Mouse (Mus musculus): ENCODE results near the gene Gm28729. TPM values are rescaled to one million over a fixed set of nuclear protein-coding genes. Genes with fewer than 3 reads are reported as not detected.

Gene Gm28729
- polyA plus RNA-seq, 1 experiment from 2014 or later = not detected

DNA sequence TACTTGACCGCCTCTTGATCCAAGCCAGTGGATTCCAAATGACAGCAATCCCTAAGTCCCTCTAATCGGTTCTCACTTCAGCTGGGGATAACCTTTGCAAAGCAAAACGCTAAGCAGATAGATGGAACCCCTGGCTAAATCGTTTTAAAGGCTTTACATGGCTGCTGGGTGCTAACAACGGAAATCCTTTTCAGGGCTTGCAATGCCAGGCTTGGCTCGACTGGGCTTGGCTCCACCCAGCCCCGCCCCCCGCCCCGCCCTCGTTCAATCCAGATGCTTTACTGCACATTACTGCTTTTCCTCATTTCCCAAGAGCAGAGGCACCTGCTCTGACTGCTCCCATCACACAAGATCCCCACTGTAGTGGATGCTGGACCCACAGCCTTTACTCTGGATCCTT lies 83.0 kb downstream of the Gm28729 start:
- Histone ChIP-seq H3K9me3 (replicated peaks; ENCODE audit: control insufficient read depth, low read length) (no peaks in the 10 kb centered on the region), H3K4me3 (ENCODE audit: low read depth, low read length) (no peak overlapping the region), H3K27ac (ENCODE audit: low read depth, low read length) (no peak overlapping the region), H3K36me3 (ENCODE audit: control insufficient read depth, insufficient read depth, low read length) (no peaks in the 10 kb centered on the region), H3K4me2 (no peak overlapping the region), H3K9ac (ENCODE audit: low read depth, low read length) (no peak overlapping the region), H3K27me3 (ENCODE audit: control insufficient read depth, insufficient read depth, low read length) (no peaks in the 10 kb centered on the region), H3K4me1 (ENCODE audit: control insufficient read depth, insufficient read depth, low read length) (peaks cover 11% of the 10 kb centered on the region)
- ATAC-seq (replicated peaks; ENCODE audit: insufficient number of reproducible peaks, low FRiP score, low TSS enrichment) = no peak
- WGBS (ENCODE audit: insufficient replicate concordance) = 19% methylated on average over 10 of the region's 10 CpGs

DNA sequence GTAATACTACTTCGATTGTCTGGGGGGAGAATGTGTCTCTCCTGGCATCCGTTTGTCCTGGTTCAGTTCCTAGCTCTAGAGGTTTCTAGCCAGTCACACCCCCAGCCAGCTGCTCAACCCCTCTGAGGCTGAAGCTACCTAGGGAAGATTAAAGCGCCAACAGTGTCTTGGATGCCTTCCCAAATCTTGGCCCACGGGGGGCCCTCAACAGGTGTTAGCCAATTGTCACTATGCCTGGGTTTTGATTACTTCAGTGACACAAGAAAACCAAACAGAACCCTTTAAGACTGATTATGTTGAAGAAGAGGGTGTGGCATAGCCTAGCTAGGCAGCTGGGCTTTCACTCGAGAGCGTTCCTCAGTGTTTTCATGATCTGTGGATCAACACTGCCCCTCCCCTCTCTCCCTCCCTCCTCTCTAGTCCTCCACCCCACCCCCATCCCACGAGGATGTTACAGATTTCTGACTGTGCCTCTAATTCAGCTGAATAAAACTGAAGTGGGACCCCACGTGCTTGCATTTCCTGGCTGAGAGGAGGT lies 86.7 kb downstream of the Gm28729 start:
- peaks cover 31% of the 10 kb centered on the region for H3K4me1 ChIP-seq (ENCODE audit: control insufficient read depth, insufficient read depth, low read length)
- H3K4me3 ChIP-seq (ENCODE audit: low read depth, low read length) = peak overlapping the region; percentile 51
- ATAC-seq (replicated peaks; ENCODE audit: insufficient number of reproducible peaks, low FRiP score, low TSS enrichment) = 0 out of 2 replicates have a peak, but pooled peaks have one; percentile 4
- peak overlapping the region; percentile 83 for H3K4me2 ChIP-seq
- no peaks in the 10 kb centered on the region for H3K27me3 ChIP-seq (ENCODE audit: control insufficient read depth, insufficient read depth, low read length)
- WGBS (ENCODE audit: insufficient replicate concordance) = 6% methylated on average over 8 of the region's 8 CpGs
- H3K9ac ChIP-seq (ENCODE audit: low read depth, low read length) = peak overlapping the region; percentile 82
- H3K27ac ChIP-seq (ENCODE audit: low read depth, low read length) = peak overlapping the region; percentile 89
- no peaks in the 10 kb centered on the region for H3K9me3 ChIP-seq (replicated peaks; ENCODE audit: control insufficient read depth, low read length)
- H3K36me3 ChIP-seq (ENCODE audit: control insufficient read depth, insufficient read depth, low read length) = no peaks in the 10 kb centered on the region

DNA sequence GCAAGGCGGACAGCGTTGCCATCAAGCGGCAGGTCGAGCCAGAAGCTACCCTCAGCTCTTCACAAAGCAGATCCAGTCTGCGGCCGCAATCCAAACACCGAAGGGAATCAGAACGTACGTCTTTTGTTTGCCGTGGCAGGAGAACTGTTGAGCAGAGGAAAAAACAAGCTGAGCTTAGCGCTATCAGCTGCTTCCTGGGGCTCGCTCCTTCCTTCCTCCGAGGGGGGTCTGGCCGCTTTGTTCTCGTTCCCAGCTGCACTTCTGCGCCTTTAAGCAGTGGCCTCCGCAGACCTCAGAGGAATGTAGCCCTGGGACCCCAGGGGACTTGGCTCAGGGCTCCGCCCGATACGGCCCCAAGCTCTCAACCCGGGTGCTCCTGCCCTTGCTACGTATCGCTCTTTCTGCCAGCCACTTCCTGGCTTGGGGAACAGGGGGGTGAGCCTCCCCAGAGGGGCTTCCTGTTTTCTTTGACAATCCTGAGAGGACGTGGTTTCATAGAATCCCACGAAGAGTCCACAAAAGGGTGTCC lies 87.2 kb downstream of the Gm28729 start:
- H3K27ac ChIP-seq (ENCODE audit: low read depth, low read length) = peak overlapping the region; percentile 89
- H3K9ac ChIP-seq (ENCODE audit: low read depth, low read length) = peak overlapping the region; percentile 82
- H3K9me3 ChIP-seq (replicated peaks; ENCODE audit: control insufficient read depth, low read length) = no peaks in the 10 kb centered on the region
- peaks cover 31% of the 10 kb centered on the region for H3K4me1 ChIP-seq (ENCODE audit: control insufficient read depth, insufficient read depth, low read length)
- H3K36me3 ChIP-seq (ENCODE audit: control insufficient read depth, insufficient read depth, low read length) = no peaks in the 10 kb centered on the region
- no peaks in the 10 kb centered on the region for H3K27me3 ChIP-seq (ENCODE audit: control insufficient read depth, insufficient read depth, low read length)
- under 1% methylated on average over 25 of the region's 25 CpGs for WGBS (ENCODE audit: insufficient replicate concordance)
- peak; percentile 69 for ATAC-seq (replicated peaks; ENCODE audit: insufficient number of reproducible peaks, low FRiP score, low TSS enrichment)
- H3K4me2 ChIP-seq = peak overlapping the region; percentile 83
- peak overlapping the region; percentile 51 for H3K4me3 ChIP-seq (ENCODE audit: low read depth, low read length)

- peak; percentile 36; the same call in 1 of the 2 replicates for ATAC-seq (replicated peaks; ENCODE audit: insufficient number of reproducible peaks, low FRiP score, low TSS enrichment)
- peak overlapping the region; percentile 83 for H3K4me2 ChIP-seq
- no peaks in the 10 kb centered on the region for H3K36me3 ChIP-seq (ENCODE audit: control insufficient read depth, insufficient read depth, low read length)
- H3K4me1 ChIP-seq (ENCODE audit: control insufficient read depth, insufficient read depth, low read length) = peaks cover 31% of the 10 kb centered on the region
- H3K27me3 ChIP-seq (ENCODE audit: control insufficient read depth, insufficient read depth, low read length) = no peaks in the 10 kb centered on the region
- H3K4me3 ChIP-seq (ENCODE audit: low read depth, low read length) = peak overlapping the region; percentile 51
- H3K9me3 ChIP-seq (replicated peaks; ENCODE audit: control insufficient read depth, low read length) = no peaks in the 10 kb centered on the region
- peak overlapping the region; percentile 89 for H3K27ac ChIP-seq (ENCODE audit: low read depth, low read length)
- H3K9ac ChIP-seq (ENCODE audit: low read depth, low read length) = peak overlapping the region; percentile 82
- WGBS (ENCODE audit: insufficient replicate concordance) = 8% methylated on average over 28 of the region's 28 CpGs
Observed at GRCm38 (mm10) chr9:96436901-96437804, 87.9 kb downstream of the Gm28729 start.

Other genes with a start within 250 kb of the Gm28729 start
- gene Atp1b3, start 160.8 kb downstream of the Gm28729 start, polyA plus RNA-seq (2014; fragmentation: Nextera tagmentation; extraction: Ambion mirVana) = 149 and 177 TPM in 2 replicates
- gene Rnf7, start 46.6 kb downstream of the Gm28729 start, polyA plus RNA-seq (2014; fragmentation: Nextera tagmentation; extraction: Ambion mirVana) = 261 and 268 TPM in 2 replicates
- 16.3 and 16.5 TPM in 2 replicates for gene Rasa2, start 106.4 kb upstream of the Gm28729 start, polyA plus RNA-seq (2014; fragmentation: Nextera tagmentation; extraction: Ambion mirVana)
- gene Zbtb38, start 227.6 kb upstream of the Gm28729 start, polyA plus RNA-seq (2014; fragmentation: Nextera tagmentation; extraction: Ambion mirVana) = 22.7 and 24.7 TPM in 2 replicates

All from heart, embryonic 11.5 days (tissue).